Mouse (Mus musculus) embryonic facial prominence, embryonic 12.5 days (tissue): ENCODE measurements around the gene Cabin1. TPM values are rescaled to one million over a fixed set of nuclear protein-coding genes. Genes with fewer than 3 reads are reported as not detected.
A peak's percentile ranks its signal among the peaks of the same experiment; 100 is the strongest.

ENCODE experiments used
- ATAC-seq: fragments of 200-750 bp; cut with Nextera tagmentation; 2 replicates; pipeline ENCODE4 v1.8.0; 2017; ENCODE audit not compliant: insufficient number of reproducible peaks, insufficient read depth, low FRiP score, low TSS enrichment
- H3K27ac ChIP-seq: fragments of 300-500 bp; sonication (generic); 2 replicates; pipeline ENCODE4 v1.5.1; 2016; ENCODE audit warnings: mild to moderate bottlenecking
- H3K27me3 ChIP-seq: fragments of 300-500 bp; sonication (generic); 2 replicates; pipeline ENCODE4 v1.6.1; 2016; ENCODE audit warnings: mild to moderate bottlenecking, moderate library complexity
- H3K36me3 ChIP-seq: fragments of 300-500 bp; sonication (generic); 2 replicates; pipeline ENCODE4 v1.6.1; 2016; ENCODE audit warnings: mild to moderate bottlenecking
- H3K4me1 ChIP-seq: fragments of 300-500 bp; sonication (generic); 2 replicates; pipeline ENCODE4 v1.6.1; 2016
- H3K4me2 ChIP-seq: fragments of 300-500 bp; sonication (generic); replicated peaks from 2 replicates; pipeline ENCODE4 v1.6.1; 2016; ENCODE audit warnings: mild to moderate bottlenecking, moderate library complexity
- H3K4me3 ChIP-seq: fragments of 300-500 bp; sonication (generic); 2 replicates; pipeline ENCODE4 v1.5.1; 2016; ENCODE audit warnings: mild to moderate bottlenecking
- H3K9ac ChIP-seq: fragments of 300-500 bp; sonication (generic); 2 replicates; pipeline ENCODE4 v1.6.1; 2016; ENCODE audit warnings: mild to moderate bottlenecking, moderate library complexity
- H3K9me3 ChIP-seq: fragments of 300-500 bp; sonication (generic); 2 replicates; pipeline ENCODE4 v1.6.1; 2016; ENCODE audit warnings: mild to moderate bottlenecking, moderate library complexity
- WGBS: fragments of 180-500 bp; shearing (Covaris S2); methylation state at CpG from one replicate; pipeline ENCODE4 v1.1.7; 2016; 5-methylcytosine and 5-hydroxymethylcytosine counted together
- polyA plus RNA-seq: library from polyadenylated mRNA; unstranded; fragments of >200 nt; fragmentation: Nextera tagmentation; extraction: Ambion mirVana; gene quantifications from 2 replicates; pipeline ENCODE4 v1.2.1, GENCODE M21; 2016

Gene Cabin1
- polyA plus RNA-seq, 1 experiment from 2014 or later, result 34.7 TPM

GRCm38 (mm10) chr10:75677571-75677970 is 86.6 kb downstream of the Cabin1 start:
- Histone ChIP-seq H3K9ac (no peak overlapping the region), H3K4me1 (no peaks in the 10 kb centered on the region), H3K27ac (no peak overlapping the region), H3K27me3 (no peaks in the 10 kb centered on the region), H3K9me3 (no peaks in the 10 kb centered on the region), H3K4me2 (no peak overlapping the region), H3K4me3 (no peak overlapping the region), H3K36me3 (peaks cover 18% of the 10 kb centered on the region)
- ATAC-seq, result no peak
- 76% methylated on average over 2 of the region's 2 CpGs for WGBS

GRCm38 (mm10) chr10:75676819-75677565 is 87.1 kb downstream of the Cabin1 start:
- 84% methylated on average over 7 of the region's 7 CpGs for WGBS
- Histone ChIP-seq H3K4me1 (no peaks in the 10 kb centered on the region), H3K36me3 (peaks cover 18% of the 10 kb centered on the region)

DNA sequence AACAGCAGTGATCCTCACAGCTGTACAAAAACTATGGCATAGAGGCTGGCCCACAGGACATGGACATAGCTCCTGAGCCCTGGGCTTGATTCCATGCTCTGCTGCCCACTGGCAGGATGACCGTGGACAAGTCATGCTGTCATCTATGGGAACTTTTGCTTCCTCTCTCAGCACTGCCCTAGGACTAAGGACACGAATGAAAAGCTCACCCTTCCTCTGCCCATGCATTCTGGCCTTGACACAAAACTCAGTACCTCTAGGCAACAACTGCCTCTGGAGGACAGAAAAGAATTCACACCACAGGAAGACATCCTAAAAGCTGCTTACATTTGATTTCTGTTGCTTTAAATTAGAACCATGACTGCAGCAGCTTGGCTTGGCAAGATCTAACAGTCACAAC is 87.9 kb downstream of the Cabin1 start:
- Histone ChIP-seq H3K27me3 (no peaks in the 10 kb centered on the region), H3K4me1 (no peaks in the 10 kb centered on the region), H3K9ac (no peak overlapping the region), H3K27ac (no peak overlapping the region), H3K4me2 (no peak overlapping the region), H3K36me3 (peaks cover 17% of the 10 kb centered on the region), H3K4me3 (no peak overlapping the region), H3K9me3 (no peaks in the 10 kb centered on the region)
- 75% methylated on average over 2 of the region's 2 CpGs for WGBS
- no peak for ATAC-seq

More at GRCm38 (mm10) chr10:75676819-75677565, 87.1 kb downstream of the Cabin1 start:
- H3K4me3 ChIP-seq, result no peak overlapping the region
- ATAC-seq, result no peak
- no peaks in the 10 kb centered on the region for H3K27me3 ChIP-seq
- H3K27ac ChIP-seq, result no peak overlapping the region
- H3K4me2 ChIP-seq, result no peak overlapping the region
- H3K9me3 ChIP-seq, result no peaks in the 10 kb centered on the region
- no peak overlapping the region for H3K9ac ChIP-seq

- no peak overlapping the region for H3K9ac ChIP-seq
- no peaks in the 10 kb centered on the region for H3K4me1 ChIP-seq
- H3K4me2 ChIP-seq, result no peak overlapping the region
- H3K4me3 ChIP-seq, result no peak overlapping the region
- H3K36me3 ChIP-seq, result peaks cover 15% of the 10 kb centered on the region; the same call in 1 of the 2 replicates
- no peaks in the 10 kb centered on the region for H3K9me3 ChIP-seq
- H3K27me3 ChIP-seq, result no peaks in the 10 kb centered on the region
- 74% methylated on average over 8 of the region's 8 CpGs for WGBS
- H3K27ac ChIP-seq, result no peak overlapping the region
- ATAC-seq, result no peak
Observed at GRCm38 (mm10) chr10:75675594-75675993, 88.5 kb downstream of the Cabin1 start.

GRCm38 (mm10) chr10:75669936-75670335 is 94.2 kb downstream of the Cabin1 start:
- peaks cover 15% of the 10 kb centered on the region; the same call in 1 of the 2 replicates for H3K4me1 ChIP-seq
- H3K4me3 ChIP-seq, result no peak overlapping the region
- H3K9me3 ChIP-seq, result no peaks in the 10 kb centered on the region
- WGBS, result 100% methylated on average over 1 of the region's 1 CpGs
- H3K27me3 ChIP-seq, result peaks cover 22% of the 10 kb centered on the region
- no peak overlapping the region for H3K9ac ChIP-seq
- no peak overlapping the region for H3K4me2 ChIP-seq
- no peak overlapping the region for H3K27ac ChIP-seq
- peaks cover 30% of the 10 kb centered on the region; the same call in 1 of the 2 replicates for H3K36me3 ChIP-seq
- no peak for ATAC-seq

- WGBS, result 1% methylated on average over 23 of the region's 23 CpGs
- Histone ChIP-seq H3K4me3 (peak overlapping the region; percentile 68), H3K4me1 (peaks cover 15% of the 10 kb centered on the region; the same call in 1 of the 2 replicates), H3K27me3 (peaks cover 22% of the 10 kb centered on the region), H3K9ac (peak overlapping the region; percentile 72), H3K36me3 (peaks cover 33% of the 10 kb centered on the region), H3K27ac (0 out of 2 replicates have a peak overlapping the region, but pooled peaks have one; percentile 17), H3K9me3 (no peaks in the 10 kb centered on the region), H3K4me2 (peak overlapping the region; percentile 99)
- ATAC-seq, result peak; percentile 49
Observed at GRCm38 (mm10) chr10:75667911-75668270, 96.2 kb downstream of the Cabin1 start.

DNA sequence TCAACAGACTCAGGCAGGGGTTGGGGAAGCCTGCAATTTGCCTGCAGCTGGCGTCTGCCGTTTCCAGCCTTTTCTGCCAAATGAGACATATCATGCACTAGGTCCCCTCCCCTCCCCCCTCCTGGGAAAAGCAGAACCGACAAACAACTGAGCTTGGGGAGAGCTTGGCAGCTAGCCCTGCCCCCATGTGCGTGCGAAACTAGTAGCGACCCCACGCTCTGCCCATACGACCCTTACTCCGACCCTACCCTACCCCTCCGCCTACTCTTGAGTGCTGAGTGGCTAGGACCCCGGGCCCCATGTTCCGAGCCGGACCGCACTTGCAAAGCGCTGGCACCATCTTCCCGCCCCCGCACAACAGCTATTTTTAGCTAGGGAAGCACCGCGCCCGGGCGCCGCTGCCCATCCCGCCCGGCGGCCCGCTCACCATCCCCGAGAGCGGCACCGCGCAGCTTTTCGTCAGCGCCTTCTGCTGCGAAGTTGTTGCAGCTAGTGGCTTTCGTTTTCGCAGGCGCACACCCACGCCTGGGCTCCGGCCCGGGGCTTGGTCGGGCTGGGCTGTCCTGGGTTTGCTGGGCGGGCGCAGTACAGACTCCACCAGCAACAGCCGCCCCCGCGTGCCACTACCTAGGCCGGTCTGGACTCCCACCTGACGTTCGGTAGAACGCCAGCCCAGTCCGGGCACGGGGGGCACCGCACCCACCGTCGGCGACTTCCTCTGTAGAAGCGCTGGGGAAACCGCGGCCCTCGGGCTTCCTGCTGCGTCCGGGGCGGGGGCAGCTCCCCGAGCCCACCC is 96.8 kb downstream of the Cabin1 start:
- Histone ChIP-seq H3K9ac (peak overlapping the region; percentile 72), H3K27me3 (peaks cover 22% of the 10 kb centered on the region), H3K4me2 (peak overlapping the region; percentile 99), H3K36me3 (peaks cover 36% of the 10 kb centered on the region), H3K27ac (0 out of 2 replicates have a peak overlapping the region, but pooled peaks have one; percentile 17), H3K4me3 (peak overlapping the region; percentile 68), H3K9me3 (no peaks in the 10 kb centered on the region), H3K4me1 (peaks cover 15% of the 10 kb centered on the region; the same call in 1 of the 2 replicates)
- peak; percentile 75 for ATAC-seq
- 1% methylated on average over 63 of the region's 63 CpGs for WGBS

GRCm38 (mm10) chr10:75666451-75667030 is 97.6 kb downstream of the Cabin1 start:
- Histone ChIP-seq H3K4me3 (peak overlapping the region; percentile 68), H3K27me3 (peaks cover 22% of the 10 kb centered on the region), H3K9me3 (no peaks in the 10 kb centered on the region), H3K27ac (no peak overlapping the region), H3K4me1 (peaks cover 15% of the 10 kb centered on the region; the same call in 1 of the 2 replicates), H3K36me3 (peaks cover 41% of the 10 kb centered on the region), H3K4me2 (peak overlapping the region; percentile 99), H3K9ac (peak overlapping the region; percentile 72; the same call in 1 of the 2 replicates)
- 37% methylated on average over 4 of the region's 4 CpGs for WGBS
- no peak for ATAC-seq

- H3K27ac ChIP-seq, result no peak overlapping the region
- peaks cover 15% of the 10 kb centered on the region; the same call in 1 of the 2 replicates for H3K4me1 ChIP-seq
- H3K9ac ChIP-seq, result no peak overlapping the region
- no peak for ATAC-seq
- H3K4me3 ChIP-seq, result no peak overlapping the region
- H3K36me3 ChIP-seq, result peaks cover 41% of the 10 kb centered on the region
- WGBS, result 91% methylated on average over 6 of the region's 6 CpGs
- H3K27me3 ChIP-seq, result peaks cover 22% of the 10 kb centered on the region
- no peaks in the 10 kb centered on the region for H3K9me3 ChIP-seq
- no peak overlapping the region for H3K4me2 ChIP-seq
Observed at GRCm38 (mm10) chr10:75664673-75665270, 99.4 kb downstream of the Cabin1 start.

DNA sequence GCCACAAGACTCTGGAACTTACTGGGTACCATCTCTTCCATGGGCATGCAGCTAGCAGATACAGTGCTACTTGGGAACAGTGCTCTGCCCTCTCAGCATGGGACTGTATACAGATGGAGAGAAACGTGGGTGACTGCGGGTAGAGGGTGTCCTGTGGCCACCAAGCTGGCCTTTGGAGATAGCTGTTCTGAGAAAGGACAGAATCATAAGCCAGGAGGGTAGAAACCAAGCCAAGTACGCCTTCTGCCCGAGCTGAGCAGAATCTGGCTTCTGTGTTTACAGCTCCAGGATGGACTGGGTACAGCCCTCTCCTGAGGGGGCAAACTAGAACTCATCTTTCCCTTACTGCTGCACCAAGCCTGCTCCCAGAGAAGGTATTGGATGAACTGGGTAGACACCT is 101.6 kb downstream of the Cabin1 start:
- Histone ChIP-seq H3K4me1 (peaks cover 9% of the 10 kb centered on the region; the same call in 1 of the 2 replicates), H3K36me3 (peaks cover 46% of the 10 kb centered on the region), H3K27ac (no peak overlapping the region), H3K27me3 (peaks cover 5% of the 10 kb centered on the region; the same call in 1 of the 2 replicates), H3K9ac (no peak overlapping the region), H3K4me3 (no peak overlapping the region), H3K4me2 (no peak overlapping the region), H3K9me3 (no peaks in the 10 kb centered on the region)
- whole genome bisulfite sequencing, result 84% methylated on average over 4 of the region's 4 CpGs
- ATAC-seq, result no peak

DNA sequence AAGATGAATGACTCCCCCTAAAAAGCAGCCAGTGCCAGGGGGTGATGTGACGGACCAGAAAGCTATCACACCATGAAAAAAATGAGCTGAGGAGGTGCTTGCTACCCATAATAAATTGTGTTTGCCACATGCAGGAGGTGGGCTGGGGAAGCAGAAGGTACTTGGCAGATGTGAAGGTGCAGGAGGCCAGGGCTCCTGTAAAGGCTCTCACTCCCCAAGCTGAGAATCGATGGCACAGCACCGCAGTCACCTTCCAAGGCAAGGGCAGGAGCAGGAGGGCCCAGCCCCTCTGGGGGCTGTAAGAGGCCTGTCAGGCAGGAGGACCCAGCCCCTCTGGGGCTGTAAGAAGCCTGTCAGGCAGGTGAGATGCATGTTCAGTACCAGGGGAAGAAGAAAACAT is 102.3 kb downstream of the Cabin1 start:
- no peak overlapping the region for H3K27ac ChIP-seq
- ATAC-seq, result no peak
- H3K9ac ChIP-seq, result no peak overlapping the region
- no peak overlapping the region for H3K4me2 ChIP-seq
- peaks cover 52% of the 10 kb centered on the region for H3K36me3 ChIP-seq
- H3K9me3 ChIP-seq, result no peaks in the 10 kb centered on the region
- H3K27me3 ChIP-seq, result peaks cover 5% of the 10 kb centered on the region; the same call in 1 of the 2 replicates
- H3K4me1 ChIP-seq, result peaks cover 7% of the 10 kb centered on the region; the same call in 1 of the 2 replicates
- H3K4me3 ChIP-seq, result no peak overlapping the region
- WGBS, result 93% methylated on average over 3 of the region's 3 CpGs
